ENCODE assay signal across 8 mouse cellular contexts in genomic region chrX:74329215-74329671, GRCm38 (mm10). TPM values are rescaled to one million over a fixed set of nuclear protein-coding genes. Genes with fewer than 3 reads are reported as not detected.
A peak's percentile ranks its signal among the peaks of the same experiment; 100 is the strongest.
DNase-seq lines count a peak whose midpoint lies in the region; ATAC-seq lines count a peak whose summit lies in the region.

No protein-coding gene starts in this region.

- WGBS in kidney, embryonic 16.5 days: 21% methylated on average over 10 of the region's 10 CpGs
- WGBS in hindbrain, embryonic 13.5 days: 14% methylated on average over 10 of the region's 10 CpGs
- 16% methylated on average over 10 of the region's 10 CpGs for WGBS in midbrain, embryonic 15.5 days

- no peaks in the 10 kb centered on the region for H3K27me3 ChIP-seq in kidney, embryonic 16.5 days (ENCODE audit: insufficient read depth, low read length)
- H3K27me3 ChIP-seq in hindbrain, embryonic 13.5 days: no peaks in the 10 kb centered on the region
- no peaks in the 10 kb centered on the region for H3K27me3 ChIP-seq in midbrain, embryonic 15.5 days (replicated peaks)

- H3K4me2 ChIP-seq in kidney, embryonic 16.5 days (replicated peaks; ENCODE audit: low read depth, low read length): peak overlapping the region; percentile 56
- H3K4me2 ChIP-seq in hindbrain, embryonic 13.5 days: peak overlapping the region; percentile 73
- peak overlapping the region; percentile 79 for H3K4me2 ChIP-seq in midbrain, embryonic 15.5 days

- H3K4me3 ChIP-seq in kidney, embryonic 16.5 days (ENCODE audit: low read length): peak overlapping the region; percentile 46
- H3K4me3 ChIP-seq in brown adipose tissue, adult 24 weeks (ENCODE audit: insufficient read depth, low read depth, low read length): peak overlapping the region; percentile 73
- peak overlapping the region; percentile 58 for H3K4me3 ChIP-seq in hindbrain, embryonic 13.5 days
- peak overlapping the region; percentile 54 for H3K4me3 ChIP-seq in midbrain, embryonic 15.5 days

- no peak overlapping the region for H3K27ac ChIP-seq in kidney, embryonic 16.5 days (ENCODE audit: low read length)
- no peak overlapping the region for H3K27ac ChIP-seq in brown adipose tissue, adult 24 weeks (replicated peaks; ENCODE audit: low read depth, low read length)
- peak overlapping the region; percentile 88 for H3K27ac ChIP-seq in hindbrain, embryonic 13.5 days
- H3K27ac ChIP-seq in midbrain, embryonic 15.5 days: peak overlapping the region; percentile 92

- ATAC-seq in kidney, embryonic 16.5 days (ENCODE audit: low FRiP score, low TSS enrichment): peak; percentile 61
- peak; percentile 52 for ATAC-seq in hindbrain, embryonic 13.5 days (ENCODE audit: low FRiP score)
- peak; percentile 71 for ATAC-seq in midbrain, embryonic 15.5 days (replicated peaks)

- H3K36me3 ChIP-seq in kidney, embryonic 16.5 days (ENCODE audit: insufficient read depth, low read length): no peaks in the 10 kb centered on the region
- H3K36me3 ChIP-seq in hindbrain, embryonic 13.5 days: peaks cover 24% of the 10 kb centered on the region
- 0 out of 2 replicates have a peak, but pooled peaks cover 4% of the 10 kb centered on the region for H3K36me3 ChIP-seq in midbrain, embryonic 15.5 days (replicated peaks)

- peaks cover 14% of the 10 kb centered on the region; the same call in 1 of the 2 replicates for H3K4me1 ChIP-seq in kidney, embryonic 16.5 days (ENCODE audit: insufficient read depth, low read length)
- no peaks in the 10 kb centered on the region for H3K4me1 ChIP-seq in brown adipose tissue, adult 24 weeks (ENCODE audit: control insufficient read depth, insufficient read depth, insufficient read length, low read length)
- peaks cover 45% of the 10 kb centered on the region for H3K4me1 ChIP-seq in hindbrain, embryonic 13.5 days (replicated peaks)
- H3K4me1 ChIP-seq in midbrain, embryonic 15.5 days: peaks cover 34% of the 10 kb centered on the region

- intact Hi-C loops in left cerebral cortex, postnatal 4 days (cut with DNase I): loop anchor here (5.0 kb wide), 1 partner anchor 63 kb away; the partner anchor contains the start of genes Fam3a and Ikbkg

- no peaks in the 10 kb centered on the region for H3K9me3 ChIP-seq in kidney, embryonic 16.5 days (ENCODE audit: low read length)
- no peaks in the 10 kb centered on the region for H3K9me3 ChIP-seq in hindbrain, embryonic 13.5 days
- H3K9me3 ChIP-seq in midbrain, embryonic 15.5 days: no peaks in the 10 kb centered on the region

- DNase-seq in kidney, postnatal 4 days: no peak
- DNase-seq in frontal cortex, adult 2 months (ENCODE audit: extremely low spot score in 1 of 2, low spot score in 1 of 2): no peak
- DNase-seq in left cerebral cortex, postnatal 4 days: no peak
- DNase-seq in kidney, adult 9 months: no peak

- peak overlapping the region; percentile 57 for H3K9ac ChIP-seq in kidney, embryonic 16.5 days (replicated peaks; ENCODE audit: low read length)
- H3K9ac ChIP-seq in hindbrain, embryonic 13.5 days: peak overlapping the region; percentile 80
- peak overlapping the region; percentile 66 for H3K9ac ChIP-seq in midbrain, embryonic 15.5 days

RNA-seq across cellular contexts. Expression of gene Plxna3, which starts 0.4 kb away (rescaled TPM):
- polyA plus RNA-seq in kidney, embryonic 16.5 days (2015; fragmentation: Nextera tagmentation; extraction: Ambion mirVana): 12.6 and 15.6 TPM in 2 replicates
- polyA plus RNA-seq in brown adipose tissue, adult 24 weeks (2012; ENCODE audit: insufficient read depth, insufficient read length, missing spikeins): 0.75 and 1.5 TPM in 2 replicates
- polyA plus RNA-seq in hindbrain, embryonic 13.5 days (2015; fragmentation: Nextera tagmentation; extraction: Ambion mirVana): 51.1 and 53.9 TPM in 2 replicates
- polyA plus RNA-seq in midbrain, embryonic 15.5 days (2015; fragmentation: Nextera tagmentation; extraction: Ambion mirVana): 64.4 and 75.0 TPM in 2 replicates
- polyA plus RNA-seq in frontal cortex, adult 2 months (2012; rRNA removed): 55.4 and 59.9 TPM in 2 replicates
- 100 to 1,000 TPM; 172 to 190 TPM for total RNA-seq in left cerebral cortex, postnatal 4 days (2021)

RNA-seq across cellular contexts. Expression of gene Fam50a, which starts 16.4 kb away (rescaled TPM):
- 69.8 and 71.4 TPM in 2 replicates for polyA plus RNA-seq in kidney, embryonic 16.5 days (2015; fragmentation: Nextera tagmentation; extraction: Ambion mirVana)
- 31.9 and 34.9 TPM in 2 replicates for polyA plus RNA-seq in brown adipose tissue, adult 24 weeks (2012; ENCODE audit: insufficient read depth, insufficient read length, missing spikeins)
- polyA plus RNA-seq in hindbrain, embryonic 13.5 days (2015; fragmentation: Nextera tagmentation; extraction: Ambion mirVana): 58.2 and 59.1 TPM in 2 replicates
- 59.9 and 62.2 TPM in 2 replicates for polyA plus RNA-seq in midbrain, embryonic 15.5 days (2015; fragmentation: Nextera tagmentation; extraction: Ambion mirVana)
- polyA plus RNA-seq in frontal cortex, adult 2 months (2012; rRNA removed): 46.8 and 58.9 TPM in 2 replicates
- 10 to 100 TPM; 45.7 to 49.8 TPM for total RNA-seq in left cerebral cortex, postnatal 4 days (2021)

RNA-seq across cellular contexts. Expression of gene Lage3, which starts 24.2 kb away (rescaled TPM):
- polyA plus RNA-seq in kidney, embryonic 16.5 days (2015; fragmentation: Nextera tagmentation; extraction: Ambion mirVana): 108 and 113 TPM in 2 replicates
- 85.5 and 92.6 TPM in 2 replicates for polyA plus RNA-seq in brown adipose tissue, adult 24 weeks (2012; ENCODE audit: insufficient read depth, insufficient read length, missing spikeins)
- polyA plus RNA-seq in hindbrain, embryonic 13.5 days (2015; fragmentation: Nextera tagmentation; extraction: Ambion mirVana): 79.4 and 79.8 TPM in 2 replicates
- 59.8 and 62.3 TPM in 2 replicates for polyA plus RNA-seq in midbrain, embryonic 15.5 days (2015; fragmentation: Nextera tagmentation; extraction: Ambion mirVana)
- 57.1 and 65.1 TPM in 2 replicates for polyA plus RNA-seq in frontal cortex, adult 2 months (2012; rRNA removed)
- total RNA-seq in left cerebral cortex, postnatal 4 days (2021): 10 to 100 TPM; 34.2 to 34.5 TPM

RNA-seq across cellular contexts. Expression of gene Gdi1, which starts 24.4 kb away (rescaled TPM):
- 219 and 243 TPM in 2 replicates for polyA plus RNA-seq in kidney, embryonic 16.5 days (2015; fragmentation: Nextera tagmentation; extraction: Ambion mirVana)
- 62.2 and 64.9 TPM in 2 replicates for polyA plus RNA-seq in brown adipose tissue, adult 24 weeks (2012; ENCODE audit: insufficient read depth, insufficient read length, missing spikeins)
- polyA plus RNA-seq in hindbrain, embryonic 13.5 days (2015; fragmentation: Nextera tagmentation; extraction: Ambion mirVana): 963 and 1,001 TPM in 2 replicates
- polyA plus RNA-seq in midbrain, embryonic 15.5 days (2015; fragmentation: Nextera tagmentation; extraction: Ambion mirVana): 1,073 and 1,116 TPM in 2 replicates
- 923 and 1,152 TPM in 2 replicates for polyA plus RNA-seq in frontal cortex, adult 2 months (2012; rRNA removed)
- 100 to 1,000 TPM; 745 to 773 TPM for total RNA-seq in left cerebral cortex, postnatal 4 days (2021)

RNA-seq across cellular contexts. Expression of gene Atp6ap1, which starts 32.3 kb away (rescaled TPM):
- 175 and 180 TPM in 2 replicates for polyA plus RNA-seq in kidney, embryonic 16.5 days (2015; fragmentation: Nextera tagmentation; extraction: Ambion mirVana)
- 84.3 and 85.2 TPM in 2 replicates for polyA plus RNA-seq in brown adipose tissue, adult 24 weeks (2012; ENCODE audit: insufficient read depth, insufficient read length, missing spikeins)
- 218 and 223 TPM in 2 replicates for polyA plus RNA-seq in hindbrain, embryonic 13.5 days (2015; fragmentation: Nextera tagmentation; extraction: Ambion mirVana)
- polyA plus RNA-seq in midbrain, embryonic 15.5 days (2015; fragmentation: Nextera tagmentation; extraction: Ambion mirVana): 308 and 309 TPM in 2 replicates
- polyA plus RNA-seq in frontal cortex, adult 2 months (2012; rRNA removed): 465 and 472 TPM in 2 replicates
- 100 to 1,000 TPM; 228 to 244 TPM for total RNA-seq in left cerebral cortex, postnatal 4 days (2021)

Comparison
In these comparisons a context has a peak if more than half of its experiments do, and no peak if none do; other contexts are left out.
1. H3K27ac ChIP-seq: peak in hindbrain, embryonic 13.5 days (single experiment) and midbrain, embryonic 15.5 days (single experiment); none in kidney, embryonic 16.5 days (single experiment) and brown adipose tissue, adult 24 weeks (single experiment).
2. Peak in every context shown above with its lines, with median percentiles within 50 percentile points of each other: ATAC-seq, H3K4me2 ChIP-seq, H3K4me3 ChIP-seq and H3K9ac ChIP-seq.